Mouse (Mus musculus): ENCODE data around the gene Oxct1. TPM values are rescaled to one million over a fixed set of nuclear protein-coding genes. Genes with fewer than 3 reads are reported as not detected.

Gene Oxct1
- total RNA-seq (2021) = 100 to 1,000 TPM; 167 to 192 TPM
- long read RNA-seq, experiment 1, transcript Oxct1-201 (17 exons, 3,527 nt) = major isoform, 157 of 176 reads
- long read RNA-seq, experiment 1, partial matches to known transcripts = 9 of 176 reads
- long read RNA-seq, experiment 1, other reads (novel, unspliced or antisense) = 8 of 176 reads
- long read RNA-seq, experiment 2, transcript Oxct1-201 (17 exons, 3,527 nt) = major isoform, 425 of 481 reads
- long read RNA-seq, experiment 2, partial matches to known transcripts = 43 of 481 reads
- long read RNA-seq, experiment 2, other reads (novel, unspliced or antisense) = 10 of 481 reads

- DNase-seq (ENCODE audit: low spot score in 2 of 2) = peak; percentile 79 to 80
Observed at GRCm38 (mm10) chr15:4026231-4026773, at the start of gene Oxct1. Oxct1 (plus strand) TSS chr15:4026383.

GRCm38 (mm10) chr15:3978279-3978678, 47.9 kb upstream of the Oxct1 start:
- DNase-seq (ENCODE audit: low spot score in 2 of 2) = no peak

DNA sequence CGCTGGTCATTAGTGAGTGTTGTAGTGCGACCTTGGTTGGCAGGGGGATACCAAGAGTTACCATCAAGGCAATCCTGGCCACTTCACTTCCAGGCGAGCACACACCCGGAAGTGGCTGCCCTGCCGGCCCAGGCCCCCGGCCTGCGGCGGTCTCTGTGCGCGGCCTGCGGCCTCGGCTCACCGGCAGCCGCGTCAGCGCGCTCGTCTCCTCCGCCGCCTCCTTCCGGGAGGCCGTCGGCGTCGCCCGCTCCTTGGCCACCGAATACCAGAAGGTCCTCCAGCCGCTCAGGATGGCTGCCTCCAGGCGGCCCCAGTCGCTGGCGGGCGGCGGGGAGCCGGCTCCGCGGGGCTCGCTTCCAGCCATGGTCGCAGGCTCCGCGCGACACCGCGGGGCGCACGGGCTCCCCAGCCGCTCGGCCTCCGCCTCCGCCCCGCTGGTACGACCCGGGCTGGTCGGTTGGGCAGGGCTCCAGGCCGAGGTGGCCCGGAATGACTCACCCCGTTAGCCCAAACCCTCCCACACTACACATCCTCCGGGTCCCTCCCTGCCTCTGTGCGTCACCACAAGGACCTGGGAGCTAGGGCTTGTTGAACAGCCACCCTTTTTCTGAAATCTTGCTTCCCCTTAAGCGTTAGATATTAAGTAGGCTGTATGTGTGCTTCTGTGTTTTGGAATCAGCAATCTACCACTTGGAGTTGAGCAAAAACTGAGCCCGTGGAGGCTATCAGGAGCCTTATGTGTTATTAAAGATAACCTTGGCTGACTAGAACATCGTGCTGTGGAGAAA, 46.9 kb upstream of the Oxct1 start, which contains the start of gene Fbxo4:
Fbxo4 (minus strand) TSS at position 513 of the 788 bp plus-strand sequence.
- DNase-seq (ENCODE audit: low spot score in 2 of 2) = peak; percentile 83 to 86

GRCm38 (mm10) chr15:3979871-3980270, 46.3 kb upstream of the Oxct1 start:
- no peak for DNase-seq (ENCODE audit: low spot score in 2 of 2)

DNA sequence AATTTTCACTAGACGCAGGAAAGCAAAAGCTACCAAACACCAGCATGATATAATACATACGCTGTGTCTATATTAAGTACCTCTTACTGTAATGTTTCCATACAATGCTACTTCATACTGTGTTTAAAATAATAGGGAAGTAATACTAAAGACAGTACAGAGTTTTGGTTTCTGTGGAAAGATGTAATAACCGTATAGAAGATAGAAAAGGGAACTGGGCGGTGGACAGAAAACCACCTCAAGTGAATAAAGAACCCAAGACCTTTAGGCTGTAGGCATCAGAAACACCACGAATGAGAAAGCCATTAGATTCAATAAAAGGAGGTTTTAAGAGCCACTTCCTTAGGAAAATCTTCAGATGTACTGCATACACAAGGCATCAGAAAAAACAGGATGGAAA, 43.5 kb upstream of the Oxct1 start:
- no peak for DNase-seq (ENCODE audit: low spot score in 2 of 2)

- DNase-seq (ENCODE audit: low spot score in 2 of 2) = no peak
Observed at GRCm38 (mm10) chr15:3984876-3985275, 41.3 kb upstream of the Oxct1 start.

DNA sequence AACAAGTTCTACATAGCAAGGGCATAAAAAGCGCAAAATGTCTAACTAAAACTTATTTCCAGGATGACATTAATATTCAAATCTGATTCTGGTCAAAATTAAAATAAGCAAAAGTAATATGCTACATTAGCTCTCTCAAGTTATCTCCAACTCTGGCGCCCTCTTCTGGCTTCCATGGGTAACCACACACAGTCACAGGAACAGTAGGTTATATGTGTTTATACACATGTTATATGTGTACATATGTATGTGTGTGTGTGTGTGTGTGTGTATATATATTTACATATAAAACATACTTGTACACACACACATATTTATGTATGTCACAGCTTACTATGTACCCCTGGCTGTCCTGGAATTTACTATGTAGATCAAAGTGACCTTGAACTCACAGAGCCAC, 38.2 kb upstream of the Oxct1 start:
- peak in 1 of 2 experiments; percentile 33 for DNase-seq (ENCODE audit: low spot score in 2 of 2)

GRCm38 (mm10) chr15:3994852-3995447, 31.2 kb upstream of the Oxct1 start:
- DNase-seq (ENCODE audit: low spot score in 2 of 2) = no peak

DNA sequence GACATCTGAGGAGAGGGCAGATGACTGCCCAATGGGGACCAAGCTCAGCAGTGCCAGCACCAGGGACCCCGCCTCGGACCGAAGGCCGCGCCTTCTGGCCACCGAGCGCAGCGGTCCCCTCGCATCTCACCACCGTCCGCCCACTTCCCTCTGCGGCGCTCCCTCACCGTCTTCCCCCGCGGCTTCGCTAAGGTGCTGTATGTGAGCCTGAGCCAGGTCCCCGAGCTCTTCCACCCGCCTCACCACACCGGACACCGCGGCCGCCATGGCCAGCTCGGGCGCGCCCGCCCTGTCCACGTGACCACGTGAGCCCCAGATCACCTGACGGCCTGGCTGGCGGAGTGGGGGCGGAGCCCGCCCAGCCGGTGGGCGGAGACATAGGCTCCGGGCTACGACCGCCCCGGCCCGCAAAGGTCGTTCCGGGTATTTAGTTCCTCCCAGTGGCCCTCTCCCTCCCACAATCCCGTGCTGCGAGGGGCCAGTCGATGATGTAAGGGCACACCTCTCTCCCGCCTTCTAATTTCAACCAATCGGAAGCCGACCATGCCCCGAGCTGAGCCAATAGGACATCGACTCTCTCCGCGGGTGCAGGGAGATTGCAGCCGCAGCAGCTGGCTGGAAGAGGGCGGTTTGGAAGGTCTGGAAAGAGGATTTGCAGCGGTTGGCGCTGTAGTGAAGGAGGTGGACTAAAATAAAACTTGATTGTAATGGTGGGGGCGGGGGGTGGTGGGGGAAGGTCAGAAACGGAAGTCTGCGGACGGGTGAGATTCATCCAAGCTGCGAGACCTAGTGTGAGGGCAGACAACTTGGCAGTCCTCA, 30.5 kb upstream of the Oxct1 start, which contains the start of gene AW549877:
AW549877 (minus strand) TSS at position 297 of the 819 bp plus-strand sequence.
- peak; percentile 97 for DNase-seq (ENCODE audit: low spot score in 2 of 2)

GRCm38 (mm10) chr15:3996267-3997010, 29.7 kb upstream of the Oxct1 start:
- DNase-seq (ENCODE audit: low spot score in 2 of 2) = no peak

GRCm38 (mm10) chr15:3999144-3999543, 27.0 kb upstream of the Oxct1 start:
- DNase-seq (ENCODE audit: low spot score in 2 of 2) = no peak

- no peak for DNase-seq (ENCODE audit: low spot score in 2 of 2)
Observed at GRCm38 (mm10) chr15:4000536-4000935, 25.6 kb upstream of the Oxct1 start.

GRCm38 (mm10) chr15:4013873-4014272, 12.3 kb upstream of the Oxct1 start:
- no peak for DNase-seq (ENCODE audit: low spot score in 2 of 2)

DNA sequence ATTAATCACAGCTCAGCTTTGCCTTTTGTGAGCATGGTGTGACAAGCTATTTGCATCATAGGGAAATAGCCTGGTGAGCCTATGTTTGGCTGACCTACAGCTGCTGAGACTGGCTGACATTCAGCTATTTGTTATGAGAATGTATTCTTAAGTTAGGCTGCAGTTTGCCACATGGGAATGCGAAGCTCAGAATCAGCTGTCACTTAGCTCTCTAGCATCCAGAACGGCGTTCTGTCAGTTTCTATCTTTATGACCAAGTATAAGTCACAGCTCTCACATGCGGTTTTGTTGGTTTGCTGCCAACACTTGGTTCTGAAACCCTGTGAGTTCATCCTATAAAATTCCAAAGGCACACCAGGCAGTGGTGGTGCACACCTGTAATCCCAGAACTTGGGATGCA, 5.5 kb upstream of the Oxct1 start:
- no peak for DNase-seq (ENCODE audit: low spot score in 2 of 2)

GRCm38 (mm10) chr15:4023747-4024146, 2.4 kb upstream of the Oxct1 start:
- no peak for DNase-seq (ENCODE audit: low spot score in 2 of 2)

DNA sequence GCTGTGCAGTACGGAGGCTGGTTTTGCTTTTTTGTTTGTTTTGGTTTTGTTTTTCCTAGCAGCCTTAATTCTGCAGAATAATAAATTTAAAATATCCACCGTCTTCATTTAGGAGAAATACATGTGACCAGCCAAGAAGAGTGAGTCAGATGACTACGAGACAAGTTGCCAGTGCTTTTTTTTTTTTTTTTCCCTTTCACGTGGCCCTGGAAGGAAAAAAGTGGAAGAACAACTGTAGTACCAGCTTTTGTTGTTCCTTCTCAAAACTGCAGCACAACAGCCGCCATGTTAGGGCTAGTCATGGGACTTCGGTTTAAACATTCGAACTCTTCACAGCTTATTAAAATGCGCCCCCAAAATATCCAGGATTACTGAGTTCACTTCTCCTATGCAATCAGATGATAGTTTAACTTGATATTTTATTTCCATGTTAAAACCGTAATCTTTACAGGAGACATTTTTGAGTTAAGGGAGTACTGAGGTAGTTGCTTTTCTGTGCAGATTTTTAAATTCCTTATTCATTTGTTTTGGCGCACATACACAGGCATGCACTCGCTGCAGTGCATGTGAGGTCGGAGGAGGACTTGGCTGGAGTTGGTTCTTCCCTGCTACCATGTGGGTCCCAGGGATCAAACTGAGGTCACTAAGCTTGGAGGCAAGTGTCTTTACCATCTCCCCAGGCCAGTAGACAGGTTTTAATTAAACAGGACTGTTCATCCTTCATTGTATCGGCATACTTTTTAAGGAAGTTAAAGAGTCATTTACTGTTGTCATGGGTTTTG, 1.3 kb upstream of the Oxct1 start:
- no peak for DNase-seq (ENCODE audit: low spot score in 2 of 2)

GRCm38 (mm10) chr15:4025508-4025904, 677 bp upstream of the Oxct1 start:
- no peak for DNase-seq (ENCODE audit: low spot score in 2 of 2)

DNA sequence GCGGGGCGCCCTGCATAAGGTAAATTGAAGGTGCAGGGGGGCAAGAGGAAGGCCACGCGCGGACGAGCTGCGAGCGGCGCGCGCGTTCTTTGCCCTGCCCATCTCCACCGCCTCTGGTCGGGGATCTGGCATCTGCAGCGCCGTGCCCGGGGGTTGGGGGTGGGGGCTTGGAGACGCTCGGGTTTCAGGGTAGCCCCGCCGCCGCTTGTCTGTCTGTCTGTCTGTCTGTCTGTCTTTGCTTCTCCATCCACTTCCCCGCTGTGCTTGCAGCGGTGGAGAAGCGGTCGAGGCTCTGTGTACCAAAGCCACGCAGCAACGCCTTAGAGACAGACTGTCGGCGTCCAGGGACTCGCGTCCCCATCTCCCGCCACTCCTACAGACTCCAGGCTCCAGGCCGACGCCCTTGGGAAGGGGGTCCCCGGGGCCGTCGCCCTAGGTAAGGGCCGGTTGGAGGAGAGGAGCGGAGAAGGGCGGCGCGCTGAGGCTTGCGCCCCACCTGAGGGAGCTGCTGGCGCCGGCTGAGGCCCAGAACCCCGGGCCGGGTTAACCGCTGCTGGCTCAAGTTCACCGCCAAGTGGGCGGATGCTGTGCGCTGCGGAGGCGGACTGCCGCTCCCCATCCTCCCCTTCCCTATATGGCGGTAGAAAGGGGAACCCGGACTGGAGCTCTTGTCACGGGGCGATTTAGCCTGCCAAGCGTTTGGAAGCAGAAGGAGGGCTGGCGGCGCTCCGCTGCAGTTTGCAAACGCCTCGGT, 825 bp downstream of the Oxct1 start:
- DNase-seq (ENCODE audit: low spot score in 2 of 2) = peak; percentile 74 to 79
